Mouse (Mus musculus): Measurements from ENCODE around the gene Hsd17b7.

The Hsd17b7 gene

GRCm38 (mm10) chr1:169934005-169934725 is 34.9 kb downstream of the Hsd17b7 start:
- DNase-seq: peak; percentile 62

- no peak for DNase-seq
Measured at GRCm38 (mm10) chr1:169932122-169932746, 36.8 kb downstream of the Hsd17b7 start.

DNA sequence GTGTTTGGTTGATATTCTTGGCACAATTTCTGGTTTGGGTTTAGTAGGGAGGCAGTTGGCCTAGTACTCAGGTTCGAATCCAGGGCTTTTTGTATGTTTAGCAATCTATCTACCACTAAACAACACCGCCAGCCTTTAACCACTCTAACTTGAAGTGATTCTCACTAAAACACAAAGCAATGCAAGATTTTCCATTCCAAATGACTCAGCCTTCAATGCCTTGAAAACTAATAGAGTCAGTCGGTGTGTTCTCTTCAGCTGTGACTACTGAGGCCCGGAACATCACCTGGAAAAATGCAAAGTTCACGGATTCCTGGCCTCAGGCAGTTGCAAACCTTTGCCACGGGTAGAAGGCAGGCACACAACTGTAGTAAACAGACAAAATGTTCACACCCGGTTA is 37.3 kb downstream of the Hsd17b7 start:
- no peak for DNase-seq

- DNase-seq: no peak
Measured at GRCm38 (mm10) chr1:169928454-169928971, 40.5 kb downstream of the Hsd17b7 start, which contains the start of gene Ccdc190. Gene Ccdc190, plus strand, starts transcription at chr1:169928648.

GRCm38 (mm10) chr1:169927753-169928369 is 41.2 kb downstream of the Hsd17b7 start:
- no peak for DNase-seq

- DNase-seq: no peak
Measured at GRCm38 (mm10) chr1:169924567-169924966, 44.5 kb downstream of the Hsd17b7 start.

DNA sequence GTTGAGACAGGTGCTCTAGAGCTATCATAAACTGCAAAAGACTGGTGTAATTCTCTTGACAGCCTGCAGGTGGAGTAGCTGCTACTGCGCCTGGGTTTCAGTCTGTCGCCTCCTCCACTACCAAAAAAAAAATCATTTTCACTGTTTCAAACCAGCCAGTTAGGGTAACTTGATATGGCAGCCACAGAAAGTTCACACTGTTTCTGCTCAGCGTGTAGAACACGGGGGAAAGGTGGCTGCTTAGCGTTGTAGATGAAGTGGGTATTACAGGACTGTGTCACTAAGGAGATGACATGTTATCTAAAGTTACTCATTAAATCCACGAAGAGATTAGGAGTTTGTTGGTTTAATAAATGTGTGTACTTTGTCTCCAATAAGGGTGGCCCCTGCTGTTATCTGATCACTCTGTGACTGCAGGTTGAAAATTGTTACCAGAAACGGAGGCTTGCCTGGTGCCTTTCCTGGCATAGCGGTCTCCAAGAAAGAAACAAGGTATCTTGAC is 47.3 kb downstream of the Hsd17b7 start:
- DNase-seq: no peak

DNA sequence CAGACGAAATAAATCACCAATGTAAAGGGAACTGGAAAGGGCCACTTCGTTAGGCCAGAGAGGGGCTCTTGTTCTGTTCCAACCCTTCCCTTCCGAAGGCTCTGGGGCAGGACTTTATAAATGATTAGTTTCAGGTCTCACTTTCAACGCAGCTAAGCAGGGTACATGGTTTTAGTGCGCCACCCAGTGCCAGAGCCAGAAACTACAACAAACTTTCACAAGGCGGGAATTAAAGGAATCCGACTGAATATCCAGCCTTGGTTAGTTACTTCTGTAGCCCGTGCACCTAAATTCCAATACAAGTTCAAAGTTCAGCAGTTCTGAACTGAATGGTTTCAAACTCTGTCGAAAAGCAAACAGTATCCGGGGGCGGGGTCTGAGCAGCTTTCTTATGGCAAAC is 49.8 kb downstream of the Hsd17b7 start:
- peak; percentile 86 for DNase-seq

- DNase-seq: peak; percentile 62
Measured at GRCm38 (mm10) chr1:169917998-169918397, 51.0 kb downstream of the Hsd17b7 start.

GRCm38 (mm10) chr1:169917115-169917796 is 51.8 kb downstream of the Hsd17b7 start:
- DNase-seq: no peak

GRCm38 (mm10) chr1:169916659-169917058 is 52.4 kb downstream of the Hsd17b7 start:
- no peak for DNase-seq

GRCm38 (mm10) chr1:169911526-169911925 is 57.5 kb downstream of the Hsd17b7 start:
- DNase-seq: no peak

DNA sequence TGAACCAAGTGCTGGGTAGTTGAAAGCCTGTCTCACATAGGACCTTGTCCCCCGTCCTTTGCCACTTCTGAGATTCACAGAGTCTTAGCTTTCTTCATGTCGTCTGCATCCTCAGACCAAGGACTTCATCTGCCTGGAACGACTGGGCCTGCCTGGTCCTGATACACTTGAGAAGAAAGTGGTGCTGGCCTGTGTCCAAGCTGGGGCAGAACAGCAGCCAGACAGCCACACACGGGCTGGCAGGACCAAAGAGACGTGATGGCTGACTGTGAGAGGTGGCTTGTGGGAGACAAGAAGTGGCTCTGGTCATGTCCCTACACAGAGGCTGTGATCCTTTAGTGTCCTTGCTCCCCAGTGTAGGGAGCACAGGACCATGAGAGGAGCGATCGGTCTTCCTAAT is 58.3 kb downstream of the Hsd17b7 start:
- no peak for DNase-seq

DNA sequence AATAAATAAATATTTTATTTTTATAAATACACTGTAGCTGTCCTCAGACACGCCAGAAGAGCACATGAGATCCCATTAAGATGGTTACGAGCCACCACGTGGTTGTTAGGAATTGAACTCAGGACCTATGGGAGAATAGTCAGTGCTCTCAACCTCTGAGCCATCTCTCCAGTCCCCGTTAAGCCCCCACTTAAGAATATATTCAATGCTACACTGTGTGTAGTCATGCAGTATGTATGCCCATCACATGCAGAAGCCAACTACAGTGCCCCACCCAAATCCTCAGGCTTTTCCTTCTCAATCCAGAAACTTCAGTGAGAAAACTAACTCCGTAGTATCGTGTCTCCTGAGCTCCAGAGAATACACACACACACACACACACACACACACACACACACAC is 59.4 kb downstream of the Hsd17b7 start:
- no peak for DNase-seq

DNA sequence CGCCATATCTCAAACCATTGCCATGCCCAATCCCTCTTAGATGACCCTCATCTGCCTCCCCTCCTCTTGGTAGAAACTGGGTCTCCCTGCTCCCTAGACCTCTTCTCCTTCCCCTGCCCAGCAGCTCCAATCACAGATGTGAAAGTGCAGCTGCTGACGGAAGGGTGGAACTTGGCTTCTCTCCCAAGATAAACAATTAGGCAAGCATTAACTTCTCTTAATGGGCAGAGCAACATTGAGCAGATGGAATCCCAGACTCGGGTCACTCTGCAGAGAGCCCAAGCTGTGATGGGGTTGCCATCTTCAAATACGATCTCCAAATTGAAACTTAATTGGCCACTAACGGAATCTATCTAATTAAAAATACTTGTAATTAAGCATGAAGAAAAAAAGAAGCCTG is 59.9 kb downstream of the Hsd17b7 start:
- DNase-seq: no peak

- DNase-seq: no peak
Measured at GRCm38 (mm10) chr1:169900771-169901336, 68.2 kb downstream of the Hsd17b7 start.
